Mouse (Mus musculus) ES-E14 (cell line): ENCODE data around the gene Gm21915.

Source experiments
- CHD2 ChIP-seq: IDR thresholded peaks from 2 replicates; pipeline ENCODE4 v1.6.1; 2014; ENCODE audit warnings: mild to moderate bottlenecking, low read depth, low read length, inconsistent platforms
- HCFC1 ChIP-seq: IDR thresholded peaks from 2 replicates; pipeline ENCODE4 v1.6.1; 2012; ENCODE audit warnings: low read length, inconsistent platforms, borderline replicate concordance; ENCODE audit not compliant: insufficient read depth
- MAFK ChIP-seq: IDR thresholded peaks from 2 replicates; pipeline ENCODE4 v1.6.1; 2014; ENCODE audit warnings: mild to moderate bottlenecking, low read depth, low read length, inconsistent platforms; ENCODE audit not compliant: insufficient read depth
- ZNF384 ChIP-seq: IDR thresholded peaks from 2 replicates; pipeline ENCODE4 v1.6.1; 2012; ENCODE audit warnings: low read depth, low read length, inconsistent platforms

DNA sequence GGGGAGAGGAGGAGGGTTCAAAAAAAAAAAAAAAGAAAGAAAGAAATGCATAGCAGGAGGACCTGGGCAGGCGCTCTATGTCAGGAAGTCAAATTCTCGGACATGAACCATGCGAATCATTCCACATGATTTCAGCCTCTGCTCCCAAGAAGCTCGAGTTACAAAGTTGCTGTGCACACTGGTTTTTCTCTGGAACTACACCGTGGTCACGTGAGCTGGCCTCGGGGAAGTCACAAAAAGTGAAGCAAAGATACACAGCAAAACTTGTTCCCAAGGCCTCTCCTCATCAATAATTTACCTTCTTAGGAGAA is 47.4 kb downstream of the Gm21915 start:
- TF ChIP-seq MAFK: no peak
- TF ChIP-seq HCFC1: no peak
- TF ChIP-seq ZNF384: peak; percentile 0; the same call in 1 of the 2 replicates
- TF ChIP-seq CHD2: no peak
